Mouse (Mus musculus) liver, adult 2 months (tissue): Measurements from ENCODE around the gene Pcx.

ENCODE experiments used
- CTCF ChIP-seq: fragments of 200-500 bp; IDR thresholded peaks from 2 replicates; pipeline ENCODE4 v1.5.1; 2011; ENCODE audit warnings: low read depth, low read length, control low read depth
- POLR2A ChIP-seq: fragments of 200-500 bp; IDR thresholded peaks from 2 replicates; pipeline ENCODE4 v1.6.1; 2011; ENCODE audit warnings: low read length, control low read depth; ENCODE audit not compliant: insufficient read depth; ENCODE audit errors: extremely low read depth

DNA sequence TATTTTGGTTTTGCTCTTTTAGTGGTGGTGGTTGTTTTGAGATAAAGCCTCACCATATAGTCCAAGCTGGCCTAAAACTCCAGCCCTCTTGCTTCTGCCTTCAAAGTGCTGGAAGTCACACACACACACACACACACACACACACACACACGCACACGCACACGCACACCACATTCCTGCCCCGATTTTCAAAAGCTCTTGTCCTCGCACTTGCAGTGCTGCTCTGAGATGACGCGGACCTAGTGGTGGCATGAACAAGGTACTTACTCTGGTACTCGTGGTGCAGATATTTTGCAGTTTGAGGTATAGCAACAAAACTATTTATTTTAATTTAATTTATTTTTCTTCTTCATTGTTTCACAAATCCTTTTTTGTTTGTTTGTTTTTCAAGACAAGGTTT lies 62.2 kb downstream of the Pcx start:
- TF ChIP-seq CTCF (no peak), POLR2A (no peak)
